Mouse (Mus musculus): Measurements from ENCODE around the gene Iffo1. TPM values are rescaled to one million over a fixed set of nuclear protein-coding genes. Genes with fewer than 3 reads are reported as not detected.

Iffo1 gene
- total and polyA plus RNA-seq, 3 experiments, result 96.1 to 96.9 TPM; not detected in 1

DNA sequence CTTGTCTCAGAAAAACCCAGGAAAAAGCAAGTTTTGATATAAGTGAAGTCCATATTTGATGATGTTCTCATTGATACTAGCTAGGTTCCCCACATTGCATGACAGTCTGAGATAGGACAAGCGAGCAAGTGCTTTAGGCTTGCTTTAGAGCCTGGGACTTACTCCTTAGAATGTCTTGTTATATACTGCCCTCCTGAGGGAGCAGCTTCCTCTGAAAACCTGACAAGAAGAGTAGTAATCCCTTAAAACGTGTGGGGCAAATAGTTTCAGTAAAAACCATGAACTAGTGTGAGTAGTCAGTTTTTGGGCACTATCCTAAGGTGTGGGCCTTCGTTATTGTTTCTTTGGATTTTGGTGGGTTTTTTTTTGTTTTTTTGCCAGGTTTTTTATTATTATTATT is 1.9 kb upstream of the Iffo1 start (continued):
- TF ChIP-seq TAL1 (IDR thresholded peaks at IDR 0.05; ENCODE audit: low read length) (no peak), SMC3 (IDR thresholded peaks at IDR 0.05; ENCODE audit: low read depth, low read length) (peak; percentile 54), GATA1 (IDR thresholded peaks at IDR 0.05; ENCODE audit: low read depth, low read length) (no peak)

DNA sequence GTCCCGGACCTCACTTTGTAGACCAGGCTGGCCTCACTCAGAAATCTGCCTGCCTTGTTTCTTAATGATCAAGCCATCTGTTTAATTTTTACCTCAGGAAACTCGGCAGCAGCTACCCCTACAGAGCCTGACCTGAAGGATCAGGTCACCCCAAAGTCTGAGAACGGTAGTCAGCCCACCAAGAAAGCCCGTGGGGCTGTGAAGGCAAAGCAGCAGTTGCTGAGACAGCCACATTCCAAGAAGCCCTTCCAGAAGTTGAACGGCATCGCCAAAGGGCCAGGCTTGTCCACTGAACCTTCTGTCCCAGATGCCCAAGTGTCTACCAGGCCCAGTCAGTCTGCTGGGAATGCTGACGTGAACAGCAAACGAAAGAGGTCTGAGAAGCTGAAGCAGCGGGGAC is 1.1 kb upstream of the Iffo1 start:
- Histone ChIP-seq H3K79me2 (ENCODE audit: control insufficient read depth, insufficient read depth, low read length, poor library complexity) (peaks cover 2% of the 10 kb centered on the region; the same call in 1 of the 2 replicates), H3K27me3 (ENCODE audit: control insufficient read depth in 1 of 2, insufficient read depth in 2 of 2, low read length in 2 of 2) (no peaks in the 10 kb centered on the region), H3K27ac (ENCODE audit: control insufficient read depth, low read depth, low read length) (no peak overlapping the region), H3K9me3 (replicated peaks; ENCODE audit: insufficient read depth, low read length) (no peaks in the 10 kb centered on the region), H3K4me1 (ENCODE audit: control insufficient read depth in 1 of 2, insufficient read depth in 2 of 2, low read length in 2 of 2) (0 out of 4 replicates have a peak, but pooled peaks cover 0 to 10% of the 10 kb centered on the region in 2 experiments), H3K9ac (ENCODE audit: control insufficient read depth, low read depth, low read length, poor library complexity, severe bottlenecking) (no peak overlapping the region), H3K4me3 (ENCODE audit: control insufficient read depth in 1 of 2, insufficient read depth in 1 of 2, low read depth in 2 of 2, low read length in 2 of 2) (no peak overlapping the region), H3K36me3 (ENCODE audit: control insufficient read depth in 1 of 2, insufficient read depth in 2 of 2, low read length in 2 of 2) (peaks cover 0 to 5% of the 10 kb centered on the region in 2 experiments; a peak in 2 of 4 replicates)
- TF ChIP-seq POLR2A (IDR thresholded peaks at IDR 0.05; ENCODE audit: control insufficient read depth in 1 of 2, insufficient read depth in 1 of 2, low read depth in 1 of 2, low read length in 2 of 2, poor library complexity in 1 of 2) (peak in 1 of 2 experiments; percentile 45; a peak in 1 of 4 replicates), TBP (IDR thresholded peaks at IDR 0.05; ENCODE audit: low read depth, low read length) (no peak)
- DNase-seq (ENCODE audit: low read depth, low spot score), result no peak

DNA sequence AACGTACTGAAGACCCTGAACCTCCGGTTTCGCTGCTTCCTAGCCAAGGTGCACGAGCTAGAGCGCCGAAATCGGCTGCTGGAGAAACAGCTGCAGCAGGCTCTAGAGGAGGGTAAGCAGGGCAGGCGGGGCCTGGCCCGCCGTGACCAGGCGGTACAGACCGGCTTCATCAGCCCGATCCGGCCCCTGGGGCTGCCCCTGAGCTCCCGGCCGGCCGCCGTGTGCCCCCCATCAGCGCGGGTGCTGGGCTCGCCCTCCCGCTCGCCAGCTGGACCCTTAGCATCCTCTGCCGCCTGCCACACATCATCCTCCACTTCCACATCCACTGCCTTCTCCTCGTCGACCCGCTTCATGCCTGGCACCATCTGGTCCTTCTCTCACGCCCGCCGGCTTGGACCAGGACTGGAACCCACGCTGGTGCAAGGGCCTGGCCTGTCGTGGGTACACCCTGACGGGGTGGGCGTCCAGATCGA is 474 bp downstream of the Iffo1 start:
- Histone ChIP-seq H3K9me3 (replicated peaks; ENCODE audit: insufficient read depth, low read length) (no peaks in the 10 kb centered on the region), H3K79me2 (ENCODE audit: control insufficient read depth, insufficient read depth, low read length, poor library complexity) (peaks cover 2% of the 10 kb centered on the region; the same call in 1 of the 2 replicates), H3K27ac (ENCODE audit: control insufficient read depth, low read depth, low read length) (no peak overlapping the region), H3K27me3 (ENCODE audit: control insufficient read depth in 1 of 2, insufficient read depth in 2 of 2, low read length in 2 of 2) (no peaks in the 10 kb centered on the region), H3K4me3 (ENCODE audit: control insufficient read depth in 1 of 2, insufficient read depth in 1 of 2, low read depth in 2 of 2, low read length in 2 of 2) (no peak overlapping the region), H3K36me3 (ENCODE audit: control insufficient read depth in 1 of 2, insufficient read depth in 2 of 2, low read length in 2 of 2) (peaks cover 0 to 3% of the 10 kb centered on the region in 2 experiments; a peak in 2 of 4 replicates), H3K4me1 (ENCODE audit: control insufficient read depth in 1 of 2, insufficient read depth in 2 of 2, low read length in 2 of 2) (0 out of 4 replicates have a peak, but pooled peaks cover 0 to 10% of the 10 kb centered on the region in 2 experiments), H3K9ac (ENCODE audit: control insufficient read depth, low read depth, low read length, poor library complexity, severe bottlenecking) (no peak overlapping the region)
- no peak for DNase-seq (ENCODE audit: low read depth, low spot score)
- TF ChIP-seq SIN3A (IDR thresholded peaks at IDR 0.05; ENCODE audit: low read length) (no peak), USF1 (IDR thresholded peaks at IDR 0.05; ENCODE audit: low read depth, low read length) (no peak), POLR2A (IDR thresholded peaks at IDR 0.05; ENCODE audit: control insufficient read depth in 1 of 2, insufficient read depth in 1 of 2, low read depth in 1 of 2, low read length in 2 of 2, poor library complexity in 1 of 2) (no peak; a peak in 1 of 4 replicates), ZC3H11A (IDR thresholded peaks at IDR 0.05; ENCODE audit: low read depth, low read length) (no peak), CHD1 (IDR thresholded peaks at IDR 0.05; ENCODE audit: low read depth, low read length) (no peak), RAD21 (IDR thresholded peaks at IDR 0.05; ENCODE audit: low read depth, low read length) (no peak)

DNA sequence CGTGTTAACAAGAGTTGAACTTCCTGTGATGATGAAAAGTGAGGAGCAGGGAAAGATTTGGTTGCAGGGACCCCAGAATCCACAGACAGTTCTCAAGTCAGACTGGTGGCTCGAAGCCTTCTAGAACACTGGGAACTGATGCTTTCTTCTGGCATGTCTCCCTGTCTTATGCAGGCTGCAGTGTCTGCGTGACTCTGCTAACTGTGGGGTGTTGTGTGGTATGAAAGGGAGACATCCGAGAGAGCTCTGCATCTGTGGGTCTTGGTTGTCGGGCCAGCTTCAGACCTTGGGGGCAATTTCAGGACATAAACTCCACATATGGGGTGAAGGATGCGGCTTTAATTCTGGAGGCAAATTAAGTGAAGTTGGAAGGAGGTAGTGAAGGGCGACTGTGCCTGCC is 1.1 kb downstream of the Iffo1 start:
- H3K4me3 ChIP-seq (ENCODE audit: control insufficient read depth in 1 of 2, insufficient read depth in 1 of 2, low read depth in 2 of 2, low read length in 2 of 2), result no peak overlapping the region
- no peaks in the 10 kb centered on the region for H3K9me3 ChIP-seq (replicated peaks; ENCODE audit: insufficient read depth, low read length)
- H3K4me1 ChIP-seq (ENCODE audit: control insufficient read depth in 1 of 2, insufficient read depth in 2 of 2, low read length in 2 of 2), result peaks cover 0 to 13% of the 10 kb centered on the region in 2 experiments; a peak in 2 of 4 replicates
- TF ChIP-seq RCOR1 (IDR thresholded peaks at IDR 0.05; ENCODE audit: low read depth, low read length) (no peak), GATA1 (IDR thresholded peaks at IDR 0.05; ENCODE audit: low read depth, low read length) (no peak), USF2 (IDR thresholded peaks at IDR 0.05; ENCODE audit: borderline replicate concordance in 1 of 2, insufficient read depth in 1 of 2, low read depth in 1 of 2, low read length in 2 of 2) (no peak), SIN3A (IDR thresholded peaks at IDR 0.05; ENCODE audit: low read length) (no peak), SMC3 (IDR thresholded peaks at IDR 0.05; ENCODE audit: low read depth, low read length) (no peak), RAD21 (IDR thresholded peaks at IDR 0.05; ENCODE audit: low read depth, low read length) (no peak), MYB (IDR thresholded peaks at IDR 0.05; ENCODE audit: low read depth, low read length) (no peak), MEF2A (IDR thresholded peaks at IDR 0.05; ENCODE audit: extremely low read depth, insufficient replicate concordance, low read depth, low read length, poor library complexity, severe bottlenecking) (no peak), MYC (IDR thresholded peaks at IDR 0.05; ENCODE audit: low read depth, low read length) (no peak), JUND (IDR thresholded peaks at IDR 0.05; ENCODE audit: low read depth, low read length) (no peak), TAL1 (IDR thresholded peaks at IDR 0.05; ENCODE audit: low read length) (no peak), ZMIZ1 (IDR thresholded peaks at IDR 0.05; ENCODE audit: low read depth, low read length) (no peak), CHD1 (IDR thresholded peaks at IDR 0.05; ENCODE audit: low read depth, low read length) (no peak)
- H3K79me2 ChIP-seq (ENCODE audit: control insufficient read depth, insufficient read depth, low read length, poor library complexity), result no peaks in the 10 kb centered on the region
- no peaks in the 10 kb centered on the region for H3K27me3 ChIP-seq (ENCODE audit: control insufficient read depth in 1 of 2, insufficient read depth in 2 of 2, low read length in 2 of 2)
- H3K36me3 ChIP-seq (ENCODE audit: control insufficient read depth in 1 of 2, insufficient read depth in 2 of 2, low read length in 2 of 2), result peaks cover 0 to 2% of the 10 kb centered on the region in 2 experiments; a peak in 3 of 4 replicates
- no peak overlapping the region for H3K9ac ChIP-seq (ENCODE audit: control insufficient read depth, low read depth, low read length, poor library complexity, severe bottlenecking)
- DNase-seq (ENCODE audit: low read depth, low spot score), result no peak
- no peak overlapping the region for H3K27ac ChIP-seq (ENCODE audit: control insufficient read depth, low read depth, low read length)

Data from MEL (cell line).